Mouse (Mus musculus): ENCODE data around the gene Atp6v1e2.

The Atp6v1e2 gene

GRCm38 (mm10) chr17:86947840-86948796 is at the start of gene Atp6v1e2:
TSS of gene Atp6v1e2 (minus strand) at chr17:86947897.
- DNase-seq (ENCODE audit: low spot score) = no peak

GRCm38 (mm10) chr17:86997323-86997722 is 49.6 kb upstream of the Atp6v1e2 start:
- no peak for DNase-seq (ENCODE audit: low spot score)

GRCm38 (mm10) chr17:86991306-86991705 is 43.6 kb upstream of the Atp6v1e2 start:
- no peak for DNase-seq (ENCODE audit: low spot score)

GRCm38 (mm10) chr17:86988601-86989184 is 41.0 kb upstream of the Atp6v1e2 start:
- no peak for DNase-seq (ENCODE audit: low spot score)

GRCm38 (mm10) chr17:86988161-86988560 is 40.5 kb upstream of the Atp6v1e2 start:
- DNase-seq (ENCODE audit: low spot score) = no peak

- DNase-seq (ENCODE audit: low spot score) = no peak
These were observed 38.9 kb upstream of the Atp6v1e2 start for GRCm38 (mm10) chr17:86986449-86987138.

GRCm38 (mm10) chr17:86982497-86982896 is 34.8 kb upstream of the Atp6v1e2 start:
- no peak for DNase-seq (ENCODE audit: low spot score)

GRCm38 (mm10) chr17:86981701-86982100 is 34.0 kb upstream of the Atp6v1e2 start:
- no peak for DNase-seq (ENCODE audit: low spot score)

GRCm38 (mm10) chr17:86981205-86981604 is 33.5 kb upstream of the Atp6v1e2 start:
- no peak for DNase-seq (ENCODE audit: low spot score)

GRCm38 (mm10) chr17:86978496-86978895 is 30.8 kb upstream of the Atp6v1e2 start:
- no peak for DNase-seq (ENCODE audit: low spot score)

- DNase-seq (ENCODE audit: low spot score) = no peak
These were observed 28.7 kb upstream of the Atp6v1e2 start for GRCm38 (mm10) chr17:86976387-86976786.

GRCm38 (mm10) chr17:86973097-86973496 is 25.4 kb upstream of the Atp6v1e2 start:
- no peak for DNase-seq (ENCODE audit: low spot score)

- no peak for DNase-seq (ENCODE audit: low spot score)
These were observed 24.2 kb upstream of the Atp6v1e2 start for GRCm38 (mm10) chr17:86971860-86972259.

- DNase-seq (ENCODE audit: low spot score) = no peak
These were observed 23.3 kb upstream of the Atp6v1e2 start for GRCm38 (mm10) chr17:86971036-86971435.

GRCm38 (mm10) chr17:86970026-86970750 is 22.5 kb upstream of the Atp6v1e2 start:
- no peak for DNase-seq (ENCODE audit: low spot score)

GRCm38 (mm10) chr17:86969582-86969981 is 21.9 kb upstream of the Atp6v1e2 start:
- DNase-seq (ENCODE audit: low spot score) = no peak

GRCm38 (mm10) chr17:86968581-86968980 is 20.9 kb upstream of the Atp6v1e2 start:
- no peak for DNase-seq (ENCODE audit: low spot score)

GRCm38 (mm10) chr17:86967536-86968525 is 20.1 kb upstream of the Atp6v1e2 start:
- no peak for DNase-seq (ENCODE audit: low spot score)

GRCm38 (mm10) chr17:86967048-86967447 is 19.4 kb upstream of the Atp6v1e2 start:
- no peak for DNase-seq (ENCODE audit: low spot score)

- DNase-seq (ENCODE audit: low spot score) = no peak
These were observed 18.3 kb upstream of the Atp6v1e2 start for GRCm38 (mm10) chr17:86966040-86966439.

- DNase-seq (ENCODE audit: low spot score) = no peak
These were observed 17.4 kb upstream of the Atp6v1e2 start for GRCm38 (mm10) chr17:86965121-86965520.
